Mouse (Mus musculus): Measurements from ENCODE around the gene Abhd17a. TPM values are rescaled to one million over a fixed set of nuclear protein-coding genes. Genes with fewer than 3 reads are reported as not detected.

Gene Abhd17a
- polyA plus RNA-seq, 1 experiment, result 220 TPM

- Histone ChIP-seq H3K36me3 (ENCODE audit: control insufficient read depth, insufficient read depth, low read length) (peaks cover 19% of the 10 kb centered on the region), H3K27me3 (ENCODE audit: control insufficient read depth, insufficient read depth, low read length) (no peaks in the 10 kb centered on the region), H3K4me3 (ENCODE audit: extremely low read depth, insufficient read depth, insufficient read length) (no peak overlapping the region), H3K27ac (ENCODE audit: insufficient read depth, low read length) (peak overlapping the region; percentile 45), H3K4me1 (ENCODE audit: control insufficient read depth, insufficient read depth, insufficient read length) (peaks cover 26% of the 10 kb centered on the region)
- no peak for DNase-seq (ENCODE audit: low read depth in 1 of 2, low spot score in 2 of 2)
- TF ChIP-seq CTCF (IDR thresholded peaks at IDR 0.05; ENCODE audit: extremely low read depth, insufficient read depth, insufficient read length, insufficient replicate concordance) (no peak), POLR2A (IDR thresholded peaks at IDR 0.05; ENCODE audit: low read depth, low read length) (no peak)
- 32% methylated on average over 4 of the region's 4 CpGs for WGBS
These were observed 2.9 kb downstream of the Abhd17a start for GRCm38 (mm10) chr10:80587305-80587657.

DNA sequence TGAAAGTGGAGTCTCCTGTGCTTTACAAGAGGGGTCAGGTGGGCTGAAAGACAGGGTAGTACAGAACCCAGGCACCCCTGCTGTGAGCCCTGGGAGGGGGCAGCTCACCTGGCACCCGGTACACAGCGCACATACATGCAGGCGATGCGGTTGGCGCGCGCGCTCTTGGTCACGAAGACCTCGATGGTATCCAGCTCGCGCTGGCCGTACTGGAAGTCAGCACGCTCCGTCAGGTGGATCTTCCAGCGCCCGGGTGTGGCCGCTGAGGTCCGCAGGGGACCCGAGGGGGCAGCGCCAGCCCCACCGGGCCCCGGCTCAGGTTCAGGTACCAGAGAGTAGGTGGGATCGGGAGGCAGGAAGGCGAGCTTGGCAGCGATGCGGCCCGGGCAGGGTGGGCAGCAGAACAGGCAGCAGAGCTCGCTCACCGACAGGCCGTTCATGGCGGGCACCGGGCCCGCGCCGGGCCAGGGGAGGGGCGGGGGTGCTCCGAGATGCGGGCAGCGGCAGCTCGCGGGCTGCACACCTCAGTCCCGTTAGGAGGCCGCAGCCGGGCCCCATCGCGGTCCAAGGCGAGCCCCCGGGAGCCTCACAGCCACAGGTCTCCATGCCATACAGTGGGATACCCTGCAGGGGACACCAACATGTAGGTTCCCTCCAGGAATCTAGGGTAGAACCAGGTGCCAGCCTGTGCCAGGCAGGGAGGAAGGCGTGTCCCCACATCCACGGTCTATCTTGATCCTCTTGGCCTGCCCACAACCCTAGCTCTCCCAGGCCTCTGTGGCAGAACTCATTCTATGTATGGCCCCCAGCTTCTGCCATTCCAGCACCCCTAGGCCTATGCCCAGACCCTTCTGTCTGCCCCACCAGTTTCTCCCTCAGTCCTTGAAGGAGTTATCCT is 3.5 kb downstream of the Abhd17a start:
- no peaks in the 10 kb centered on the region for H3K27me3 ChIP-seq (ENCODE audit: control insufficient read depth, insufficient read depth, low read length)
- no peak overlapping the region for H3K4me3 ChIP-seq (ENCODE audit: extremely low read depth, insufficient read depth, insufficient read length)
- 91% methylated on average over 41 of the region's 51 CpGs for WGBS
- peaks cover 26% of the 10 kb centered on the region for H3K4me1 ChIP-seq (ENCODE audit: control insufficient read depth, insufficient read depth, insufficient read length)
- no peak for TF ChIP-seq POLR2A (IDR thresholded peaks at IDR 0.05; ENCODE audit: low read depth, low read length)
- TF ChIP-seq CTCF (IDR thresholded peaks at IDR 0.05; ENCODE audit: extremely low read depth, insufficient read depth, insufficient read length, insufficient replicate concordance), result no peak
- peak overlapping the region; percentile 45 for H3K27ac ChIP-seq (ENCODE audit: insufficient read depth, low read length)
- H3K36me3 ChIP-seq (ENCODE audit: control insufficient read depth, insufficient read depth, low read length), result peaks cover 19% of the 10 kb centered on the region
- no peak for DNase-seq (ENCODE audit: low read depth in 1 of 2, low spot score in 2 of 2)

DNA sequence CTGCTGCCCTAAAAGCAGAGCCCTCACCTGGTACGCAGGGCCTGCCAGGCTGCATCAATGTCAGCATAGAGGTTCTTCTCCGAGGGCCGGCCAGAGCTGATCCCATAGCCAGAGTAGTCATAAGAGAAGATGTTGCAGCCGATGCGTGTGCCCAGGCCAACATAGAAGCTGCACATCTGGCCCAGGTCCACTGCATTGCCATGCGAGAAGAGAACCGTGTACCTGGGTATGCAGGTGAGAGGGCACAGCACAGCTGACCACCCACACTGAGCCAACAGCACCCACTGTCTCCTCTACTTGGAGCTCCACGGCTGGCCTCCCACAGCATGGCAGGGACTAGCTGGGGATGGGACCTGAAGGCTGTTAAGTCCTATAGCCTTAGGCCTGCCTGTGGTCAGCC is 4.6 kb downstream of the Abhd17a start:
- TF ChIP-seq CTCF (IDR thresholded peaks at IDR 0.05; ENCODE audit: extremely low read depth, insufficient read depth, insufficient read length, insufficient replicate concordance) (no peak), POLR2A (IDR thresholded peaks at IDR 0.05; ENCODE audit: low read depth, low read length) (no peak)
- peaks cover 19% of the 10 kb centered on the region for H3K36me3 ChIP-seq (ENCODE audit: control insufficient read depth, insufficient read depth, low read length)
- 90% methylated on average over 8 of the region's 8 CpGs for WGBS
- no peaks in the 10 kb centered on the region for H3K27me3 ChIP-seq (ENCODE audit: control insufficient read depth, insufficient read depth, low read length)
- H3K27ac ChIP-seq (ENCODE audit: insufficient read depth, low read length), result no peak overlapping the region
- no peak for DNase-seq (ENCODE audit: low read depth in 1 of 2, low spot score in 2 of 2)
- H3K4me3 ChIP-seq (ENCODE audit: extremely low read depth, insufficient read depth, insufficient read length), result no peak overlapping the region
- H3K4me1 ChIP-seq (ENCODE audit: control insufficient read depth, insufficient read depth, insufficient read length), result peaks cover 26% of the 10 kb centered on the region

- Histone ChIP-seq H3K4me1 (ENCODE audit: control insufficient read depth, insufficient read depth, insufficient read length) (peaks cover 26% of the 10 kb centered on the region), H3K27me3 (ENCODE audit: control insufficient read depth, insufficient read depth, low read length) (no peaks in the 10 kb centered on the region), H3K4me3 (ENCODE audit: extremely low read depth, insufficient read depth, insufficient read length) (no peak overlapping the region), H3K36me3 (ENCODE audit: control insufficient read depth, insufficient read depth, low read length) (peaks cover 19% of the 10 kb centered on the region), H3K27ac (ENCODE audit: insufficient read depth, low read length) (no peak overlapping the region)
- 71% methylated on average over 12 of the region's 12 CpGs for WGBS
- DNase-seq (ENCODE audit: low read depth in 1 of 2, low spot score in 2 of 2), result no peak
- TF ChIP-seq CTCF (IDR thresholded peaks at IDR 0.05; ENCODE audit: extremely low read depth, insufficient read depth, insufficient read length, insufficient replicate concordance) (no peak), POLR2A (IDR thresholded peaks at IDR 0.05; ENCODE audit: low read depth, low read length) (no peak)
These were observed 5.2 kb downstream of the Abhd17a start for GRCm38 (mm10) chr10:80584642-80585552.

DNA sequence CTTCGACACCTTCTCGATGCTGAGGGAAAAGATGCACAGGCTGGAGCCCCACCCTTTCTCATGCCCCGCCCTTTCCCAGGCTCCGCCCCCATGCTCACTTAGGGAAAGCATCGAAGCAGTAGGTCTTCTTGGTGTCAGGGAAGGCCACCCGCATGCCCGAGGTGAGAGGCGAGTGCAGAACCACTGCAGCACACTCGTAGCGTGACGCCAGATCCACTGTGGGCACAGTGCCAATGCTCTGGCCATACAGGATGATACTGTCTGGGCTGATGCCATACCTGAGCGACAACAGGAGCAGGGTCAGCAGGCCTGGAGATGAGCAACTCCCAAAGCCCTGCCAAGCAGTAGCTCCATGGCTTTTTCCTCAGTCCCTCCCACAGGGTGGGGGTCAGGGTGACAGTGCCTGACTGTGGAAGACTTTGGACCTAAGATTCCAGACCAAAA is 6.1 kb downstream of the Abhd17a start:
- TF ChIP-seq CTCF (IDR thresholded peaks at IDR 0.05; ENCODE audit: extremely low read depth, insufficient read depth, insufficient read length, insufficient replicate concordance), result no peak
- TF ChIP-seq POLR2A (IDR thresholded peaks at IDR 0.05; ENCODE audit: low read depth, low read length), result no peak
- H3K4me3 ChIP-seq (ENCODE audit: extremely low read depth, insufficient read depth, insufficient read length), result no peak overlapping the region
- 75% methylated on average over 12 of the region's 12 CpGs for WGBS
- H3K4me1 ChIP-seq (ENCODE audit: control insufficient read depth, insufficient read depth, insufficient read length), result peaks cover 25% of the 10 kb centered on the region
- peaks cover 19% of the 10 kb centered on the region for H3K36me3 ChIP-seq (ENCODE audit: control insufficient read depth, insufficient read depth, low read length)
- no peak overlapping the region for H3K27ac ChIP-seq (ENCODE audit: insufficient read depth, low read length)
- DNase-seq (ENCODE audit: low read depth in 1 of 2, low spot score in 2 of 2), result no peak
- H3K27me3 ChIP-seq (ENCODE audit: control insufficient read depth, insufficient read depth, low read length), result no peaks in the 10 kb centered on the region

DNA sequence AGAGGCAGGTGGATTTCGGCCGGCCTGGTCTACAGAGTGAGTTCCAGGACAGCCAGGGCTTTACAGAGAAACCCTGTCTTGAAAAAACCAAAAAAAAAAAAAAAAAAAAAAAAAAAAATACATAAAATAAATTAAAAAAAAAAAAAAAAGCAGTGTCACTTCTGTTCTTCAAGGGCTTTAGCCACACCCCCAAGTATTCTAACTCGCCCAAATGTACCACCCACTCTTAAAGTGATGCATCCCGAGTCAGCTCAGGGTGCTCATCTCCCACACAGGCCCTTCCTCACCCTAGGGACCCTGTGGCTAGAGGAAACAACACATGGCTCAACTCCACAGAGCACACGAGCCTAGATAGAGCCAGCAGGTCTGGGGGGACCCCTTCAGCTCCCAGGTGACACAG is 7.1 kb downstream of the Abhd17a start:
- Histone ChIP-seq H3K4me3 (ENCODE audit: extremely low read depth, insufficient read depth, insufficient read length) (no peak overlapping the region), H3K27ac (ENCODE audit: insufficient read depth, low read length) (no peak overlapping the region), H3K27me3 (ENCODE audit: control insufficient read depth, insufficient read depth, low read length) (no peaks in the 10 kb centered on the region), H3K4me1 (ENCODE audit: control insufficient read depth, insufficient read depth, insufficient read length) (peaks cover 19% of the 10 kb centered on the region), H3K36me3 (ENCODE audit: control insufficient read depth, insufficient read depth, low read length) (peaks cover 19% of the 10 kb centered on the region)
- 67% methylated on average over 5 of the region's 5 CpGs for WGBS
- TF ChIP-seq POLR2A (IDR thresholded peaks at IDR 0.05; ENCODE audit: low read depth, low read length), result no peak
- no peak for TF ChIP-seq CTCF (IDR thresholded peaks at IDR 0.05; ENCODE audit: extremely low read depth, insufficient read depth, insufficient read length, insufficient replicate concordance)
- no peak for DNase-seq (ENCODE audit: low read depth in 1 of 2, low spot score in 2 of 2)
